Mouse (Mus musculus): Measurements from ENCODE around the gene Dcaf8. TPM values are rescaled to one million over a fixed set of nuclear protein-coding genes. Genes with fewer than 3 reads are reported as not detected.

The Dcaf8 gene
- polyA plus RNA-seq, 1 experiment from 2014 or later, result 48.3 TPM

DNA sequence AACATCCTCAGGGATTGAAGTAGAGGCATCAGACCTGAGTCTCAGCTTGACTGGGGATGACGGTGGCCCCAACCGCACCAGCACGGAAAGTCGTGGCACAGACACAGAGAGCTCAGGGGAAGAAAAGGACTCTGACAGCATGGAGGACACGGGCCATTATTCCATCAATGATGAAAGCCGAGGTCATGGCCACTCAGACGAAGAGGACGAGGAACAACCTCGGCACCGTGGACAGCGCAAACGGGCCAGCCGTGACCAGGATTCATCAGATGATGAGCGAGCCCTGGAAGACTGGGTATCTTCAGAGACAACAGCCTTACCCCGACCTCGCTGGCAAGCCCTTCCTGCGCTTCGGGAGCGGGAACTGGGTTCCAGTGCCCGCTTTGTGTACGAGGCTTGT, 24.5 kb downstream of the Dcaf8 start:
- Histone ChIP-seq H3K36me3 (replicated peaks; ENCODE audit: insufficient read depth, low read length) (peaks cover 82% of the 10 kb centered on the region), H3K4me2 (ENCODE audit: low read depth, low read length) (no peak overlapping the region), H3K9ac (replicated peaks) (no peak overlapping the region), H3K27me3 (ENCODE audit: insufficient read depth, low read length) (no peaks in the 10 kb centered on the region), H3K27ac (ENCODE audit: low read depth) (no peak overlapping the region), H3K4me3 (ENCODE audit: low read depth, low read length) (no peak overlapping the region), H3K4me1 (ENCODE audit: insufficient read depth) (no peaks in the 10 kb centered on the region), H3K9me3 (ENCODE audit: low read length) (no peaks in the 10 kb centered on the region)
- 94% methylated on average over 21 of the region's 21 CpGs for WGBS (ENCODE audit: insufficient replicate concordance)
- ATAC-seq, result no peak
- DNase-seq, result no peak
- TF ChIP-seq CTCF (IDR thresholded peaks at IDR 0.05; ENCODE audit: low read depth) (no peak), EP300 (IDR thresholded peaks at IDR 0.05; ENCODE audit: low read depth) (no peak)

DNA sequence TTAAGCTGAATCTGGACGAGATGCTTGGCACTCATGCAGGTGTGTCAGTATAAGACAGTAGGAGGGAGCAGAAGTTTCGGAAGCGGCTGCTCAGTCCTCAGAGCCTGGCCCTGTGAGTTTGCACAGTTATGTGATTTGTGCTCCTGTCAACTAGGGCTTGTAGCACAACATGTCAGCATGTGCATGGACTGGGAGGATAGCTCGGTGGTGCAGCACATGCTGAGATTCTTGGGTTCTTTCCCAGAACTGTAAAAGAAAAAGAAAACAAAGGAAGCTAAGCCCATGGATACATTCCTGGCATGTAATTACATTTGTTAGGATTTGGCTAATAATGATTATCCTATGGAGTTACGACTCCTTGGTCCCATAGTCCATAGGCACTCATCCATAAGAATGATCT, 25.3 kb downstream of the Dcaf8 start:
- Histone ChIP-seq H3K9me3 (ENCODE audit: low read length) (no peaks in the 10 kb centered on the region), H3K4me1 (ENCODE audit: insufficient read depth) (no peaks in the 10 kb centered on the region), H3K27ac (ENCODE audit: low read depth) (no peak overlapping the region), H3K9ac (replicated peaks) (no peak overlapping the region), H3K36me3 (replicated peaks; ENCODE audit: insufficient read depth, low read length) (peaks cover 83% of the 10 kb centered on the region), H3K4me2 (ENCODE audit: low read depth, low read length) (no peak overlapping the region), H3K27me3 (ENCODE audit: insufficient read depth, low read length) (no peaks in the 10 kb centered on the region), H3K4me3 (ENCODE audit: low read depth, low read length) (no peak overlapping the region)
- 86% methylated on average over 5 of the region's 5 CpGs for WGBS (ENCODE audit: insufficient replicate concordance)
- TF ChIP-seq EP300 (IDR thresholded peaks at IDR 0.05; ENCODE audit: low read depth) (no peak), CTCF (IDR thresholded peaks at IDR 0.05; ENCODE audit: low read depth) (no peak)
- DNase-seq, result no peak
- no peak for ATAC-seq

DNA sequence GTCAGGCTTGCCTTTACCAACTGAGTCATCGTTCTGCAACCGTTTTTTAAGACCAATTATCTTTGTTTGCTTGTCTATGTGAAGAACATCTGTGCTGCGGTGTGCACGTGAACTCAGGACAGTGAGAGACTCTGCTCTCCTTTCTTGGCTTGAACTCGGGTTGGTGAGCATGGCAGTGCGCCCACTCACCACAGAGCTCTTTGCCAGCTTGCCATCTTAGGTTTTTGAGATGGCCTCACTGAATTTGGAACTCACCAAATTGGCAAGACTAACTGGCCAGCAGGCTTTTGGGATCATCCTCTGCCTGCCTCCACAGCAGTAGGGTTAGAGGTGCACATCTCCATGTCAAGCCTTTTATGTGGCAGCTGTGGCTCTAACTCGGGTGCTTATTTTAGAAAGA, 29.9 kb downstream of the Dcaf8 start:
- no peaks in the 10 kb centered on the region for H3K4me1 ChIP-seq (ENCODE audit: insufficient read depth)
- WGBS (ENCODE audit: insufficient replicate concordance), result 81% methylated on average over 7 of the region's 7 CpGs
- ATAC-seq (no peak), DNase-seq (no peak)
- H3K4me3 ChIP-seq (ENCODE audit: low read depth, low read length), result no peak overlapping the region
- H3K27me3 ChIP-seq (ENCODE audit: insufficient read depth, low read length), result no peaks in the 10 kb centered on the region
- no peak overlapping the region for H3K27ac ChIP-seq (ENCODE audit: low read depth)
- TF ChIP-seq EP300 (IDR thresholded peaks at IDR 0.05; ENCODE audit: low read depth) (no peak), CTCF (IDR thresholded peaks at IDR 0.05; ENCODE audit: low read depth) (no peak)
- no peaks in the 10 kb centered on the region for H3K9me3 ChIP-seq (ENCODE audit: low read length)
- no peak overlapping the region for H3K9ac ChIP-seq (replicated peaks)
- peaks cover 81% of the 10 kb centered on the region for H3K36me3 ChIP-seq (replicated peaks; ENCODE audit: insufficient read depth, low read length)
- H3K4me2 ChIP-seq (ENCODE audit: low read depth, low read length), result no peak overlapping the region

DNA sequence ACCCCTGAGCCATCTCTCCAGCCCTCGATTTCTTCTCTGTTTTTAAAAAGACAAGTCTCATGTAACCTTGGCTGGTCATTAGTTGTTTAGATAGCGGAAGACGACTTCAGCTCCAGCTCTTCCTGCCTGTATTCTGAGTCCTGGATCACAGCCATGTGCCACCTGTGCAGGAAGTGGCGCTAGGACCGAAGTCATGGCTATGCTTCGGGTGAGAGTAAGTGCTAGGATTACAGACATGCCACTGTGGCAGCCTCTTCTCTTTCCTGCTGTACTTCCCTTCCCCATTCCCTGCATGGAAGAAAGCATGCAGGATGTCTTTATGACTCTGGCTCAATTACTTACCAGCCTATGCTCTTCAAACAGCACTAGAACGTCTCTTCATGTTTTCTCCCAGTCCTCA, 31.2 kb downstream of the Dcaf8 start:
- WGBS (ENCODE audit: insufficient replicate concordance), result 80% methylated on average over 7 of the region's 7 CpGs
- no peak overlapping the region for H3K27ac ChIP-seq (ENCODE audit: low read depth)

DNA sequence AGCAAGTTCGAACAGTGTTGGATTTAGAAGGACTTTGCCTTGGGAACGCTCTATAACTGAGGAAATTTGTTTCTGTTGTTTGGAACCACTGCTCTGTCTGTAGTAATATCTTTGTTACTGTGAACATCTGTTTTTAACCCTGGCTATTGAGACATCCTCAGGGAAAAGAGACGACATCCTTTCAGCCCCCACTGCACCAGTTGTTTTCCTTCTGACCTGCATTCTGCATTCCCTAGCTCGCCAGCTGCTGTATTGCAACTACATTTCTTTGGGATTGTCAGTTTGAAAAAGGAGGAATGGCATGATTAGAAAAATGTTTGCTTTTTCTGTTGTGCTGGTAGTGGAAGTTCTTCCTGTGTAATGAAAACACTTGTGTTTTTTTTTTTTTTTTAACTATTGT, 33.0 kb downstream of the Dcaf8 start:
- Histone ChIP-seq H3K4me2 (ENCODE audit: low read depth, low read length) (no peak overlapping the region), H3K9ac (replicated peaks) (no peak overlapping the region), H3K27me3 (ENCODE audit: insufficient read depth, low read length) (no peaks in the 10 kb centered on the region), H3K36me3 (replicated peaks; ENCODE audit: insufficient read depth, low read length) (peaks cover 69% of the 10 kb centered on the region), H3K9me3 (ENCODE audit: low read length) (no peaks in the 10 kb centered on the region), H3K4me3 (ENCODE audit: low read depth, low read length) (no peak overlapping the region), H3K4me1 (ENCODE audit: insufficient read depth) (no peaks in the 10 kb centered on the region), H3K27ac (ENCODE audit: low read depth) (no peak overlapping the region)
- TF ChIP-seq EP300 (IDR thresholded peaks at IDR 0.05; ENCODE audit: low read depth) (no peak), CTCF (IDR thresholded peaks at IDR 0.05; ENCODE audit: low read depth) (no peak)
- WGBS (ENCODE audit: insufficient replicate concordance), result 86% methylated on average over 4 of the region's 4 CpGs
- DNase-seq (no peak), ATAC-seq (no peak)

More for the DNA sequence above, 31.2 kb downstream of the Dcaf8 start:
- no peaks in the 10 kb centered on the region for H3K4me1 ChIP-seq (ENCODE audit: insufficient read depth)
- ATAC-seq (no peak), DNase-seq (no peak)
- no peak overlapping the region for H3K9ac ChIP-seq (replicated peaks)
- TF ChIP-seq EP300 (IDR thresholded peaks at IDR 0.05; ENCODE audit: low read depth), result no peak
- no peak for TF ChIP-seq CTCF (IDR thresholded peaks at IDR 0.05; ENCODE audit: low read depth)
- H3K27me3 ChIP-seq (ENCODE audit: insufficient read depth, low read length), result no peaks in the 10 kb centered on the region
- H3K4me2 ChIP-seq (ENCODE audit: low read depth, low read length), result no peak overlapping the region
- H3K36me3 ChIP-seq (replicated peaks; ENCODE audit: insufficient read depth, low read length), result peaks cover 73% of the 10 kb centered on the region
- no peak overlapping the region for H3K4me3 ChIP-seq (ENCODE audit: low read depth, low read length)
- no peaks in the 10 kb centered on the region for H3K9me3 ChIP-seq (ENCODE audit: low read length)

DNA sequence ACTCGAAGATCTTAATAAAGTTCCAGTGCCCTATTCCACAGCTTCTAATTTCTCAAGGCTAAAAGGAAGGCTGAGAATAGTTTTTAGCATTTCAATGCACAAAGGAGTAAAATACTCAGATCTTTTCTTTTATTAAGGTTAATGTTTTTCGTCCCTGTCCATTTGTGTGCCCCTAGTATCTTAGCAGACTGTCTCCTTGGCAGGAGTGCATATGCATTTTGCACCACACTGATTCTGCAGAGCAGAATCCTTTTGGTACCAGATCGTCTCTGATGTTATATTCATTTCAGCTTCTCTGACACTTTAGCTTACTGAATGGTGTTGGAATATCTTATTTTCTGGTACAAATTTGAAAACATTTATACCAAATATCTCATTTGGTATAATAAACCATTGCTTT, 33.9 kb downstream of the Dcaf8 start:
- Histone ChIP-seq H3K36me3 (replicated peaks; ENCODE audit: insufficient read depth, low read length) (peaks cover 74% of the 10 kb centered on the region), H3K4me2 (ENCODE audit: low read depth, low read length) (no peak overlapping the region), H3K27ac (ENCODE audit: low read depth) (no peak overlapping the region), H3K4me3 (ENCODE audit: low read depth, low read length) (no peak overlapping the region), H3K27me3 (ENCODE audit: insufficient read depth, low read length) (no peaks in the 10 kb centered on the region), H3K4me1 (ENCODE audit: insufficient read depth) (no peaks in the 10 kb centered on the region), H3K9ac (replicated peaks) (no peak overlapping the region), H3K9me3 (ENCODE audit: low read length) (no peaks in the 10 kb centered on the region)
- ATAC-seq, result no peak
- no peak for TF ChIP-seq EP300 (IDR thresholded peaks at IDR 0.05; ENCODE audit: low read depth)
- TF ChIP-seq CTCF (IDR thresholded peaks at IDR 0.05; ENCODE audit: low read depth), result no peak
- WGBS (ENCODE audit: insufficient replicate concordance), result 97% methylated on average over 3 of the region's 3 CpGs
- no peak for DNase-seq

DNA sequence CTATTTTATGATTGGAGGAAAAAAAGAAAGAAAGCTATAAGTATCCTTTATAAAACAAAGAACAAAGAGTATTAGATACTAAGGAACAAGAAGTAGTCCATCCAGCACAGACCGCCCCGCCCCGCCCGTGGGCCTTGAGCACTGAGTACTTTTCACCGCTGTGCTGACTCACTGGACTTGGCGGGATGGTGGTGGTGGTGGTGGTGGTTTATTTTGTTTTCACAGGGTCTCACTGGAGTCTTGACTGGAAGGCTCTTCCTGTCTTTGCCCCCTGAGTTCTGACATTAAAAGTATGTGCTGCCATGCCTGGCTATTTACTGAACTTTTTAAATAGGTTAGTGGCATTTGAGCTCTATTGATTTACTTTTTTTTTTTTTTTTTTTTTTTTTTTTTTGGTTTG, 35.2 kb downstream of the Dcaf8 start:
- DNase-seq (no peak), ATAC-seq (no peak)
- Histone ChIP-seq H3K27me3 (ENCODE audit: insufficient read depth, low read length) (no peaks in the 10 kb centered on the region), H3K9ac (replicated peaks) (no peak overlapping the region), H3K4me1 (ENCODE audit: insufficient read depth) (no peaks in the 10 kb centered on the region), H3K27ac (ENCODE audit: low read depth) (no peak overlapping the region), H3K4me3 (ENCODE audit: low read depth, low read length) (no peak overlapping the region), H3K4me2 (ENCODE audit: low read depth, low read length) (no peak overlapping the region), H3K36me3 (replicated peaks; ENCODE audit: insufficient read depth, low read length) (peaks cover 78% of the 10 kb centered on the region), H3K9me3 (ENCODE audit: low read length) (no peaks in the 10 kb centered on the region)
- 94% methylated on average over 6 of the region's 6 CpGs for WGBS (ENCODE audit: insufficient replicate concordance)
- TF ChIP-seq EP300 (IDR thresholded peaks at IDR 0.05; ENCODE audit: low read depth) (no peak), CTCF (IDR thresholded peaks at IDR 0.05; ENCODE audit: low read depth) (no peak)

All from liver, postnatal 0 days (tissue).